Mouse (Mus musculus) mature B cell (primary cell): ENCODE results near the gene Srsf1.

Source experiments
- in situ Hi-C: fragments of 300-500 bp; cut with MboI; formaldehyde crosslinking; loops from 2 replicates; pipeline ENCODE4 v1.14.3; 2019

The Srsf1 gene

DNA sequence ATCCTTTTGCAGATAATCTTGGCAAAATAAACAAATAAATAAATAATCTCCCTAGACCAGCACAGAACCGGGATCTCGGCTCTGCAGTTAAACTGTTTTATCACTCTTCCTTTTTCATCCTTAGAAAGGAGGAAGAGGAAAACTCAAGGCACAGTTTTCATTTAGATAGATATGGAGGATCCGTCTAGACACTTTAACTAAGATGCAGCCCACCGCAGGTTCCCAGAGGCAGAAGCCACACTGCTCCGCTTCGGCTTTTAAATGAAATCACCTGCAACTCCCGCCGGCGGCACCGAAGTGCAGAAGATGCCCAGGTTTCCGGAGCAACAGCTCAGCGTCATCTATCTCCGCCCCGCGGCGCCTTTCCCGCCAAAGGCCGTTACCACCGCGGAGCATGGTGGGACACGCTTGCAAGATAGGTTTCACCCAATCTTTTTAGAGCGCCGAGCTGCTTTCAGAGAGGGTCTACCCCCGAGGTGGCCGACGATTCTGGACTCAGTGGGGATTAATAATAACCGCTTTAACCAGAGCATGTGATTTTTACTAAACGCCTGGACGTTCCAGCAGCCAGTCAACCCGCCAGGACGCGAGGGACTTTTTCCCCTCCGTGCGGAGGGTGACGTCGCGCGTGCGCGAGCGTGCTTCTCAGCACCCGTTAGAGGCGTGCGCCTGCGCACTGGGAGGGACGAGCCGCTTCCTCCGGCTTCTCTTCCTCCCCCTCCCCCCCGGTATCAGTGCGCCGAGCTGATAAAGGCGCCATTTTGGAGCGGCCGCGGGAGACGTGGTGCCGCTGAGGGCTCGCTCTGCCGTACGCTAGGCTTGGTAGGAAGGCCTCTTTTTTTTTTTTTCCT, at the start of gene Srsf1:
Gene Srsf1, plus strand, starts transcription at position 430 of the 851 bp plus-strand sequence.
- in situ Hi-C loops, result loop anchor here (5.0 kb wide), 1 partner anchor 75 kb away; no protein-coding TSS in a partner anchor

- in situ Hi-C loops, result no loop called here
These were observed 47.4 kb upstream of the Srsf1 start for GRCm38 (mm10) chr11:87999751-88000150.

DNA sequence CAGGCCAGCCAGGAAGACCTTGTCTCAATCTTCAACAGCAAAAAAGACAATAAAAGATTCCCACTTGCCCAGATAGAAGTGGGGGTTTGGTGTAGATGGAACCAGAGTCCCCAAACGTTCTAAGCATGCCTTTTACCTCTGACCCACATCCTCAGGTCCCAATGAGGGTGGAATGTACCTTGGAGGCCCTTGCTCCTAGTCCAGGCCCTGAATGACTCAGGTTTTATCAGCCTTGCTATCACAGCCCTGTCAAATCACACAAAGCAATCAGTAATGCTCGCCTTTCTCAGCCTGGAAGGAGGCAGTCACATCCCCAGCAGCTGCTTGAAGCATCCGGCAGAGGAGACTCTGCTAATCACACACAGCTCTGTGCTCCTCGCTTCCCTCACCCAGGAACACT, 44.4 kb upstream of the Srsf1 start:
- in situ Hi-C loops, result no loop called here

GRCm38 (mm10) chr11:88004123-88004522, 43.0 kb upstream of the Srsf1 start:
- in situ Hi-C loops, result no loop called here

- in situ Hi-C loops, result no loop called here
These were observed 38.5 kb upstream of the Srsf1 start for GRCm38 (mm10) chr11:88008641-88009040.

DNA sequence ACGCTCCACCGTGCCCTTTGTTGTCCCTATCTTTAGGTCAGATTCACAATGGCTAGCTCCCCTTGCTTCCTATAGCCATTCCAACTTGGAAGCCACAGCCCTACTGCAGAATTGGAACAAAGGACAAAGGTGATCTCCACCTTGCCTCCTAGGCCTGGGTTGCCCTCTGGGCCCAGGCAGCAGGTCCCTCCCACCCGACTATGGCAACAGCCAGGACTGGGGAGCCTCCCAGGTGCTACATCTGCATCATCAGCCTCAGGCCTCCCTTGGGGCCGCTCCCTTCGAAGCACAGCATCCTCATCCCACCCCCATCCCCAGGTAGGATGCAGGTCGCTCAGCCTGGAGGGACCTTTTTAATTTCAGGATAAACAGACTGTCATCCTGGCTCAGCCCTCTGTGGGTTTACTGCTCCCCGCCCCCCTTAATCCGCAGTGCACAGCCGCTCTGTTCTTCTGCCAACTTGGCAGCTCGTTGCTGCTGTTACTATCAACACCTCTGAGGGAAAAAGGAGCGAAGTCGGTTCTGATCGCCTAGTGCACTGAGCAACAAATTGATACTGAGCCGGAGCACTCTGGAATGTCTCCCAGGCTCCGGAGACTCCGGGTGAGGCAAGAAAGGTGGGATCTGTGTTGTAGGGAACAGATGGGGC, 37.5 kb upstream of the Srsf1 start:
- in situ Hi-C loops, result no loop called here

DNA sequence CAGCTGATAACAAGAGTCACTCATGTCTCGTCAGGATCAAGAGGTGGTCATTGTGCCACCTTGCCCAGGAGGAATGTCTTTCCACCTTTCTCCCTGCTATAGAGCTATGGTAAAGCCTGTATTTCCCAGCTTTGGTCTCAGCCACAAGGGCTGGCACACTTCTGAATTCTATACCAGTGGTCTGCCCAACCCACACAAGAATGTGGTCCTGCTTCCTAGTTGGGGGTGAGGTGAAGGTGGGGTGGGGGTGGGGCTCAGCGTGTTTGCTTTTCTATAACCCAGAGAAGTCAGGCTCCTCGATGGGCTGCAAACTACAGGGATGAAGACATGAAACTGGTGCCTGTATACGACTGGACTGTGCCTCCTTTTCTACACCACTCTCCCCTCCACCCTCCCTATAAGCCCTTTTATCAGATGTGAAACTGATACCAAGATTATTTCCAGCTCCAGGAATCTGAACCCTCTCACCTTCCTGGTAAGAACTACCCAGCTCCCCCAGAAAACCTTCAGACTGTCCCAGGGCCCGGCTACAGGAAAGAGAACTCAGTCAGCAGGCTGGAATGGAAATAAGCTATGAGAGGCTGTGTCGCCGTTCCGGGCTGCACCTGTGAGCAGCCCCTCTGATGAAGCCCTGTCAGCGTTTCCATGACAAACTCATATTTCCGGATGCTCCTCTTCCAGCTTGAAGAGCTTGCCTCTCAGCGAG, 35.8 kb upstream of the Srsf1 start:
- in situ Hi-C loops, result no loop called here

GRCm38 (mm10) chr11:88011914-88012419, 35.2 kb upstream of the Srsf1 start:
- in situ Hi-C loops, result no loop called here

DNA sequence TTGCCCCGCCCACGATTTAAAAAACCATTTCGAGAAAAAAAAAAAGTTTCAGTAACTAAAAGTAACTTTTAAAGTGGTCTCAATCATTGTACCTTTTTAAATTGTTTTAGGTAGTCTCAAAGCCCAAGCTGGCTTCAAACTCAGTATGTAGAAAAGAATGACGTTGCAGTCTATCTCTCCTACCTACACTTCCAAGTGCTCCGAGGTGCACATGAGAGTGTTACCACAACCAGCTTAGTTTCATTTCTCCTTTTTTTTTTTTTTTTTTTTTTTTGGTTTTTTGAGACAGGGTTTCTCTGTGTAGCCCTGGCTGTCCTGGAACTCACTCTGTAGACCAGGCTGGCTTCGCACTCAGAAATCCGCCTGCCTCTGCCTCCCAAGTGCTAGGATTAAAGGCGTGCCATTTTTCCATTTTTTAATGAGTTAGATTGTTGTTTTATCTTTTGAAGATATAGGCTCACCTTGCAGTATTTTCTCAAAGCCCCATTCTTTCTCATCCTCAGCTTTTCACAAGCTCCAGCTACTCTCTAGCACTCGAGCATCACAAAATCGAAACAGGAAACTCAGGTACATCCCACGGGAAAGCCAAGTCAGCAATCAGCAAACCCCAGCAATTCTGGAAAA, 34.4 kb upstream of the Srsf1 start:
- in situ Hi-C loops, result no loop called here

GRCm38 (mm10) chr11:88013632-88014031, 33.5 kb upstream of the Srsf1 start:
- in situ Hi-C loops, result no loop called here

DNA sequence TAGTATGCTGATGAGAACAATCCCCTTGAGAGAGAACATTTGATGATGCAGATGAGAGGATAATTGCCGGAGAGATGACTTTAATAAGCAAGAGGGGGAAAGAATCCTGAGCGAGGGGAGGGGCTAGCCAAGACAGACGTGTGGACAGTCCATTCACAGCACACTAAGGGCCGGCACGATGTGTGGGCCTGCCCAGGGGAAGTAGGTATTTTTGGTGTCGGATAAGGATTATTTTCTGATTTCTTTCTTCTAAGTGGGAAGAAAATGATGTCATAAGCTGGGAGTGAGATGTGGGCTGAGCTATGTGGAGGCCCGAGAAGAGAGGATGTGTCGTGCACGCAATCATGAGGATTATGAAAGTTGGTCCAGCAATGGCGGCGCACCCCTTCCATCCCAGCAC, 32.0 kb upstream of the Srsf1 start:
- in situ Hi-C loops, result no loop called here

GRCm38 (mm10) chr11:88015795-88016194, 31.4 kb upstream of the Srsf1 start:
- in situ Hi-C loops, result no loop called here

DNA sequence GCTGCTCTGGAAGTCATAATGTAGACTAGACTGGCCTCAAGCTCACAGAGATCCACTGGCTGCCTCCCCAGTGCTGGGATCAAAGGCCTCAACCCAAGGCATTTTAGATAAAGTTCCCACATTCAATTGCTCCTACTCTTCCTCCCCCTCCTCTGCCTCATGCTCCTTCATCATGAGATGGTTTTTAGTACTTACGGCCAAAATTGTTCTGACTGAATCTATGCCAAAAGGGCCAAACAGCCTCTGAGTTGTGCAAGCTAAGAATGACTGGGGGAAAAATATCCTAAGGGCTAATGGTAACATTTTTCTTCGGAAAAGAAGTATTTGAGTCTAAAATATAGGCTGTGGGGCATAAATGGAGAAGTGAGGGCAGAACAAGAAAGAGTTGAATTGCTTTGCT, 23.2 kb upstream of the Srsf1 start:
- in situ Hi-C loops, result no loop called here

DNA sequence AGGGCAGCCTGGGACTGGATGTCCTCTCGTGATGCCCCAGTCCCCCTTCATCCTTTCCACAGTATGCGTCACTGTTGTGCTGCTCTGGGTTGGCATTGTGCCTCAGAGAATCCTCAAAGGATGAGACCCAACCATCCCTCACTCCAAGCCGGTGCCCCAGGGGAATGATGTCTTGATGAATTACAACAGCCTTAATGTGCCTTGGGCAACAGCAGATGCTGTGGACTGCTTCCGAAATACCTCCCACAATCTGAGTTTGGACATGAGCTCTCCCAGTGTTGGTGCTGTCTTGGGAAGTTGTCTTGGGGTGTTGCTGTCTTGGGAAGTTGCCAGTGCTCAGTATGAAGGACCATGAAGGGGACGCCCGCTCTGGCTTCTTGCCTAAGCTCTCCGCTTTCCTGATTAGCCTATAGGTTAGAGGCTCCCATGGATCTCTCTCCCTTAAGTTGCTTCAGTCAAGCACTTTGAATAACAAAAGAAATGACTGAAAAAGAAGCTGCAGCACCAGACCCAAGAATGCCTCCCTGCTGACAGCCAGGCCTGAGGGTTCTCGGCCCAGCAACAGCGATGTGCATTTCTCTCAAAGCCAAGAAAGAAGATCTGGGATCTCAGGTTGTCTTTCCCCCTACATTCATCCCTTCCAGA, 19.7 kb upstream of the Srsf1 start:
- in situ Hi-C loops, result no loop called here

GRCm38 (mm10) chr11:88028193-88028684, 18.9 kb upstream of the Srsf1 start:
- in situ Hi-C loops, result no loop called here

DNA sequence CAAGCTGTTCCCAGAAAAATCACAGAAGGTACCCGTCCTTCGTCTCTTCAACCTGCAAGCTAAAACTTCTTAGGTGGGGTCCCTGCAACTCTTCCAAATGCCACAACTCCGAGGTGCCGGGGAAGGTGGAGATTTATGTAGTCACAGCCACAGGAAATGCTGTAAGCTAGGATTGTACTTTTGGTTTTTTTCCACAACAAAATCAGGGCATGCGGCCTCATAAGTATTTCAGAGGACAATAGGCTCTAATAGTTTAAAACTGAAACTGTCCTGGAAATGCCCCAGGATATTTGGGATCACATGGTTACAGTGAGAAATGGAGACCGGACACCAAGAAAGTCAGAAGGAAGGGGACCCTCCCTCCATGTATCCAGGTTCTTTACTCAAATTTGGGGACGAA, 17.0 kb upstream of the Srsf1 start:
- in situ Hi-C loops, result no loop called here

GRCm38 (mm10) chr11:88030836-88031235, 16.3 kb upstream of the Srsf1 start:
- in situ Hi-C loops, result no loop called here

DNA sequence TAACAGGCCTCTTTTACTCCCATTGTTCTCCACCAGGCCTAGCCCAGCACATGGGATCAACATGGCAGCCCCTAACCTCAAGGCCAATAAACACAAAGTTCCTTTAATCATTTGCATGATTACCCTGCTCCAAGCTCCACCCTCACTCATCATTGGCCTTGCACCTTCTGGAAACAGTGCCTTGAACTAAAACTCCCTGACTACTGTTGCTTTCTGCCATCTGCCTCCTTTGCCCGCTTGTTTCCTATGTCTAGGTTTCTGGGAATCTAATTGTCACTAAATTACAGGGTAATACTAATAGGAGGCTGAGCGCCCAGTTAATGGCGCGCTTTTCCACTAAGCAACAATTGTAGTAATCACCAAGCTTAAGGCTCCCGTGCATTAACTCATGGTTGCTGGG, 15.4 kb upstream of the Srsf1 start:
- in situ Hi-C loops, result no loop called here

DNA sequence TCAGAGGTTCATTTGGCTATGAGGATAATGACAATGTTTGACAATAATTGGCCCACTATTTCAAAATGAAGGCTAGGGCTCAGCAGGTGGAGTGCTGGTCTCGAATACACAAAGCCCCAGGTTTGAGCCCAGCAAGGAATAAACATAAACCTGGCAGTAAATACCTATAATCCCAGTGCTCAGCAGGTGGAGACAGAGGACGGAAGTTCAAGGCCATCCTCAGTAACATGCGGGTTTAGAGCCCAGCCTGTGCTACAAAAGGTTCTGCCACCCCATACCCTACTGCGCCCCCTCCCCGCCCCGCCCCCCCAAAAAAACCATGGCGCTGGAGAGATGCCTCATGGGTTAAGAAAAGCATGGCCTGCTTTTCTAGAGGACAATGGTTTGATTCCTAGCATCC, 11.2 kb upstream of the Srsf1 start:
- in situ Hi-C loops, result no loop called here

DNA sequence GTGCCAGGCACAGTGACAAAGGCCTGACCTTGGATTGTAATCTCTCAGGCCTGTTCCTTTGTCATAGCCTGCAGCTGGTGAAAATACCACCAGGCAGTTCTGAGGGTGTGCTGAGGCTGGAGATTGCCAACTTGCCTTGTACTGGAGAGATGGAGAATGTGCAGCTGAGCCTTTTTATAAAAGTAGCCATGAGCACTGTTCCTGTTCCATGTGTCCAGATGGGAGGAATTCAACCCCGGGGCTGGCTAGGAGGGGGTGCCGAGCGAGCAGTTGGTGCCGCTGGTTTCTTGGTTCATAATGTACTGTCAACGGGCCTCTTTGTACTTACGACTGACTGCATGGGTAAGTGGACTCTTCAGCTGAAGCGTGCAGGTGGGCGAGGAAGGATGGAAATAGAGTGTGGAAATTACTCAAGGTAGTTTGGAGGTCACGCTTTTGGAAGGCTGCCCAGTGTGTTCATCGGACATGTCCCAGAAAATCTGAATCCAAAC, 10.4 kb upstream of the Srsf1 start:
- in situ Hi-C loops, result no loop called here

GRCm38 (mm10) chr11:88037386-88037785, 9.8 kb upstream of the Srsf1 start:
- in situ Hi-C loops, result no loop called here
